Mouse (Mus musculus) adrenal gland, postnatal 25 days (tissue): ENCODE results near the gene P4ha2. TPM values are rescaled to one million over a fixed set of nuclear protein-coding genes. Genes with fewer than 3 reads are reported as not detected.

Source experiments
- DNase-seq: peaks from one replicate; pipeline ENCODE4 v3.0.0; 2021; ENCODE audit warnings: mixed read lengths
- long read RNA-seq: library from polyadenylated mRNA; stranded (forward); transcript quantifications from one replicate; pipeline ENCODE4 v2.0.0, GENCODE M21; 2021
- total RNA-seq: library from RNA; stranded (reverse); gene quantifications from 2 replicates; pipeline ENCODE4 v1.2.3, GENCODE M21; 2021

P4ha2 gene
- 30.0 and 36.7 TPM in 2 replicates for total RNA-seq
- long read RNA-seq, transcript P4ha2-202 (16 exons, 2,263 nt): major isoform, 29 of 58 reads
- long read RNA-seq, transcript P4ha2-201 (16 exons, 2,230 nt): minor isoform, 20 of 58 reads
- long read RNA-seq, partial matches to known transcripts: 5 of 58 reads
- long read RNA-seq, other reads (novel, unspliced or antisense): 4 of 58 reads

DNA sequence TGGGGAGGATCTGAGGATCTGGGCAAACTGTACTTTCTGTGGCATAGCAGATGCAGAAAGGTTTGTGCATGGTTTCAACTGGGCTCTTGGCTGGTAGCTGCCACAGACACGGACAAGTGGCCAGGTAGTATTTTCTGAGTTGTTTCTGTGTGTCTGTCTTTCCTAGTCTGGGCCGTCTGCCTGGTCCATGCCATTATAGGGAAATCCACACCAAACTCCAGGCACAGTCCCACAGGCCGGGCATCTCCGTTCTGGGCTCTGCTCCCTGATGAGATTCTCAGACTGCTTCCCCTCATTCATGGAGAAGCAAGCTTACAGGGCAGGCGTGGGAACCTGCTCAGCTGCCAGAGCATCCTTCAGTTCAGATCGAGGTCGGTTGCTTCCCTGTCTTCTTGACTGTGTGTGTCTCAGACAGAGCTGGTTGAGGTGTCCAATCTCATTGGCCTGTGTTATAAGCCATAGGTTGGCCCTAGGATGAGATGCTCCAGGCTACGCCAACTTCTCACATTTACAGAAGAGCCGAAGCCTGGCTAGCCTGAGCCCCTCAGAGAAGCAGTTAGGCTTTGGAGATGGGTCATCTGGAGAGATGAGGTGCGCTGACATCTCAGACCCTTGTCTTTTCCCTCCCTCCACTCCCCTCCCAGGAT, at the start of gene P4ha2:
P4ha2 (plus strand) TSS at position 51 of the 647 bp plus-strand sequence.
- DNase-seq: no peak

DNA sequence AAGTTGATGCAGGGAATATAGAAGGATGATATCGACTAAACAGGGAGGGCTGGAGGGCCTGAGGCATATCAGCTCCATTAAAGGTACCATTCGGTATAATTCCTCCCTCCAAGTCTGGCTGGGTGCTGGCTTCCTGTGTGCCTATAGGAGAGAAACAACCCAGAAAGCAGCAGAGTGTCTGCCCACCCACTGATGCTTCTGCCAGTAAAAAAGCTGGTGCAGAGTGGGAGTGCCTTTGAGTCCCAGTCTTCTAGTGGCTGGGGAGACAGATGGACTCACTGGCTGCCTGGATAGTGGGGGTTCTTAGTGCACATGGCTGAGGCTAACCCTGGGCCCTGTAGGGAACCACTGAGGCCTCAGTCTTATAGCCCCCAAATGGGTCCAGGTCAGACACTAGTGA, 49.7 kb upstream of the P4ha2 start:
- no peak for DNase-seq

DNA sequence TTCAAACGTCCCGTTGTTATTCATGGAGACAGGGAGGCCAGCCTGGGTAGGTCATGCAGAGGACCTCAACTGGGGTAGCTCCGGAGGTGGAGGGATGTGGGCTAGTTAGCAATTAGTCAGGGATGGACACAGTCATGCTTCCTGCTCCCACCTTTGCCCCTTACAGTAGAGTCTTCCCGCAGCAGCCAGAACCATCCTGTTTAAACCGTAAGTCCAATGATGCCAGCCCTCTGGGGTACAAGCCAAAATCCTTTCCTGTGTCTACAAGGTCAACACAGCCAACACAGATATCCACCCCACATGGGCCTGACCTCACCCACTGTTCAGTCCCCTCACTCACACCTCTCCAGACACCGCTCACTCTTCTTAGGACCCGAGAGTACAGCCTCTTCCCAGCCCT, 48.7 kb upstream of the P4ha2 start:
- no peak for DNase-seq

DNA sequence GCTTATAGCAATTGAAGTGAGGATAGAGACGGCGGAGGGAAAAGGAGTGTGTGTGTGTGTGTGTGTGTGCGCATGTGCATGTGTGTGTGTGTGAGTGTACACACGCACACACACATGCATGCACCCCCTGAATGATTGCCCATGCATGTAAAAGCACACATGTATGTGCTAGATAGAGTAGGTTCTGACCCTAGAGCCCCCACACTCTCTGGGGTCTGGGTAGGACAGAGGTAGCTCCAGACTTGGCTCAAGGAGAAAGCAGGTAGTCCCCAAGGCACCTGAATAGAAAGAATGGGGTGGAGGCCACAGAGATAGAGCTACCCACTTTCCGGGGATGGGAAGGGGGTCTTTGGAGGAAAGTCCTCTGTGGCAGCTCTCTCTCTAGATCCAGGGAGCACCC, 47.8 kb upstream of the P4ha2 start:
- DNase-seq: no peak

DNA sequence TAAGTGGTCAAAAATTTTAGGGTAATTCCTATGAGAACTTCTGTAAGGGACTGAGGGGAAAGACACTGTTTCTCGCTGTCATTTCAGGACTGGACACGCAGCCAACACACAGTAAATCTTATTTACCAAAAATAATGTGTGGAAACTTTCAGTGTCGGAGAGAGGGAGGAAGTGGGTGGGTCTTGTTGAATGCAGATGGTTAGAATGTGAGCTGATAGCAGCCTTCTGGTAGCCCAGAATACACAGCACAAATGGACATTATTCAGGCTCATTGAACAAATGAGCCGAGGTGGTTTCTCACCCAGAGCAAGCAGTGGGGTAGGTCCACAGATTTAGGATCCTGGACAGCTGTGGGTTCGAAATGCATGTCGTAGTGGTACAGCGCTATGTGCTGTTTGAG, 46.8 kb upstream of the P4ha2 start:
- DNase-seq: no peak

DNA sequence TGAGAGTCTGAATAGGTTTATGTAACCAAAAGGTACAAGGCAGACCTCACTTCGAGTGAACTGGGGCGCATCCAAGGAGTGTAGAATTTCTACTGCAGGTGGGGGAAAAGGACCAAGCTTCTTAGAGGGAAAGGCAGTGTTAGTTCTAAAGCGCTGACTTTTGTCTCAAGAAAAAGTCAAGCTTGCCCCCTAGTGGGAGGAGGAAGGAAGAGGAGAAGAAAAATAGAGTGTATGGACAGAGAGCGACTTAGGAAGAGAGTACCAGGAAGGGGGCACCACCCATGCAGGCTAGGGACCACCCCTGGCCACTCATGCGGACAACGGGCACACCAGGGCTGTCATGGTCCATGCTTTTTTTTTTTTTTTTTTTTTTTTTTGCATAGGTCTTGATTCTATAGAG, 45.6 kb upstream of the P4ha2 start:
- DNase-seq: no peak

DNA sequence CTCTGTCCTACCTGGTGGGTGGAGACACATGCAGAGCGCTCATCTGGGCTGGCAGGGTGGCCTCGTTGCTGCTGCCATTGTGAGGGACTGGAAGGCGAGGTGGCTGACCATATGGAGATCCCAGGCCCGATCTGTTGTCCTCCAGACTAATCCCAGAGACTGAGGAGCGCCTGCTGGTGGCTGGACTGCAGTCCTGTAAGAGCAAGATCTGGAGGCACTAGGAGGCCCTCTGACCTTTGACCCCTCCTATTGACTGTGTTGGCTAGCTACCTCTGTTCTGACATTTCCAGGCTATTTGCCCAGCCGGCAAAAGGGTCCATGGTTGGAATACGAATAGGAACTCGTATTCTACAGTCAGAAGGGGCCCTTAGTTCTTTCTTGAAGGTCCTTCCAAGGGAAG, 43.8 kb upstream of the P4ha2 start:
- DNase-seq: no peak

DNA sequence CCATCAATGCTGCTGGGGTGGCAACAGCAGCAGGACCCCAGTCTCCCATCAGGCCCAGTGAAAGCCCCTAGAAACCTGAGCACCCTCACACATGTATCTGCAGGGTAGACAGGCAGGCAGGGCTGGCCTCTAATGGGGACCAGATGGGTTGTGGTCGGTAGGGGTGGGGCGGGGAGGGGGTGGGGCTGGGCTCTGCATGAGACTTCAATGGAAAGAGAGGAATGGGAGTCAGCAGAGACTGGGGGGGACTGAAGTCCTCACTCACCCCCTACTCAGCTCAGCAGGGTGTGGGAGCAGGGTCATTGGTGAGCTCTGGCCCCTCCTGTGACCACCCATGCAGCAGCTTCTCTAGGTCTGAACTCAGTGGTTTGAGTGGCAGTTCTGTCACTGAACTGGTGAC, 42.5 kb upstream of the P4ha2 start:
- no peak for DNase-seq

DNA sequence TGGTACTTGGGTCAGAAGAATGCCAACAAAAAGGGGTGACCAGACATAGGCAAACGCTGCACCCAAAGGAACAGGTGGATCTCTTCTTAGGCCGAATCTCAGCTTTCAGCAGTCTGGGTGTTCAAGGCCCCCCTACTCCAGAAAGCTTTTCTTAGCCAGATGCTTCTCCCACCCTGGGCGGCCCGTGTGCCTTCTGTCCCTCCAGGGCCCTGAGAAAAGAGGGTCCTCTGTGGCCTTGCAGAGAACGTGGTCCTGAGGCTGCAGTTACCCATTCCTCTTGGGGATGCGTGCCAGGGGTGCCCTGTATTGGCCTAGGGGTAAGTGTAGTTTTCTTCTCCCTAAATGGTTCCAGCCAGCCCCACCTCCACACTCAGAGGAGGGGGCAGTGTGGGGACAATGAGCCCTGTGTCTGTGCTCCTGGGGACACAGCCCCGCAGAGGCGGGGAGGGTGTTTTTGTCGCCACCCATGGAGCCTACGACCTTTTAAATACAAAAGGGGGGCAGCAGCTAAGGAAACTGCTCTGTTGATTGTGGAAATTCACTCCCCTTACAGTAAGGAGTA, 41.8 kb upstream of the P4ha2 start:
- DNase-seq: no peak

DNA sequence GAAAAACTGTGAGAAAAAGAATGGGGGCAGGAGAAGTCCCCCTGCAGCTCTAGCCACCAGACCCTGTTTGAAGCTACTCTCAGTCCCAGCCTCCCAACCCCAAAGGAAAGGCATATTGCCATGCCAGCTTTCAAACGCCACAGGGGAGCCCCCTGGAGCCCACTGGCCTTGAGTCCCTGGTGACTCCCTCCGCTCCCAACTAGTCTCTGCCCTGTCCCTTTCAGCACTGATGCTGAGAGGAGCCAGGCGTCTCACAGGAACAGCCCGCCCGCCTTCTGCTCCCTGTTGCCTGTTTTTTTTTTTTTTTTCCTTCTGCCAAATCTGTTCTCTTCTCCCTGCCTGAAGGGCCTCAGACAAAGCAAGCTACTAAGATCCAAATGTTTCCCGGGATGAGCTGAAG, 41.3 kb upstream of the P4ha2 start:
- no peak for DNase-seq

DNA sequence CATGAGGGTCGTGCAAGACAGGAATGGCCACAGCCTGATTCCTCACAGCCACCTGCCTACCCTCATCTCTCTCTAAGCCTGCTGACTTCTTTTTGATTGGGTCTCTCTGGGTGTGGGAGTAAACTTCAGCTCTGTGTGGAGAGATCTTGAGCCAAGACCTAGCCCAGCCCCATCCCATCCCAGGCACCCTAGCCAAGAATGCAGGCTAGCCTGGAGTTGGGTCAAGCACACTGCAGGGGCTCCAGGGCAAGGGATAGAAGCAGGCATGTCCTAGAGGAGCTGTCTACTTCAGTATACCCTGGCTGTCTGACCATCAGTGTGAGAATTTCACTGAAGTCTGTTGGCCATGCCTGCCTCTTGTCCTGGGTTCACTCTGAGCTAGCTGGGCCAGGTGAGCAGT, 40.4 kb upstream of the P4ha2 start:
- no peak for DNase-seq

DNA sequence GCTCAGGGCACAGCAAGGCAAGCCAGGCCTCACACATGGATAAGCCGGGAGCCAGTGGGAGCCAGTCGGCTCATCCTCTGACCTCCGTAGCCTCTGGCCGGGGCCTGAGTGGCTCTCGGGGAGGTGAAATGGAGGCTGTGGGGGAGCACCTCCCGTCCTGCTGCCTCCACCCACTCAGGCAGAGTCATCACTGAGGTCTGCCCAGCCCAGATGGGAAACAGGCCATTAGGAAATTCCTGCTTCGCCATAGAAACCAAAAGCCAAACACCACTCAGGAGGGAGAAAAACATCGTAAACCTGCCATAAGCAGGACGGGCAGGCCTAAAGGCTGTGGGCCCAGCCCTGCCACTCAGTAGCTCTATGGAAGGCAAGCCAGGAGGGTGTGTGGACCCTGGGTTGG, 39.6 kb upstream of the P4ha2 start:
- DNase-seq: no peak

DNA sequence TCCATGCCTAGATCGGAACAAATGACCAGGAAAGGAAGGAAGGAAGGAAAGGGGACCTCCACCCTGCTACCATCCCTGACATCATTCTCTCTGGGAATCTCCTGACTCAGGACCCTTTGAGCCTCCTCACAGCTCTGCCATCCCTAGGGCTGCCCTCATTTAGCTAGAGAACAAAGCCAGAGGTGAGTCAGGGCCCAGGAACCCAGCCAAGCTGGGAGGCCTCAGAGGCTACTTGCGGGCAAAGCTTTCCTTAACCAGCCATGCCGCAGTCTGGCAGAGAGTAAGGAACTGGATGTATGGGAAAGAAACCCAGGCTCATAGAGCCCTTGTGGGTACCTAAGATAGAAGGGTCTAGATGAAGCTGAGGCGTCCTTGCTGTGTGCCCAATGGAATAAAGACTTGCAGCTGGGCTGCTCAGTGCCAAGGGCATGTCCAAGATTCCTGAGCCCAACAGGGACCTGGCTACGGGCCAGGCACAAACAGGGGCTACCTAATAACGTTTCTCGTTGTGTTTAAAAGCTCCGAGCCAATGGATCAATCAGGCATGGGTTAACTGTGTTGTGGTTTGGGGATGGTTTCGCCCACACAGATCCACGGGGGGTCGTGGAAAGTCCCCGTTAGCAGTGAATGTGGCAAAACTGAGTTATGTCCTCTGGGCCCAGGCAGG, 37.7 kb upstream of the P4ha2 start:
- peak; percentile 90 for DNase-seq

DNA sequence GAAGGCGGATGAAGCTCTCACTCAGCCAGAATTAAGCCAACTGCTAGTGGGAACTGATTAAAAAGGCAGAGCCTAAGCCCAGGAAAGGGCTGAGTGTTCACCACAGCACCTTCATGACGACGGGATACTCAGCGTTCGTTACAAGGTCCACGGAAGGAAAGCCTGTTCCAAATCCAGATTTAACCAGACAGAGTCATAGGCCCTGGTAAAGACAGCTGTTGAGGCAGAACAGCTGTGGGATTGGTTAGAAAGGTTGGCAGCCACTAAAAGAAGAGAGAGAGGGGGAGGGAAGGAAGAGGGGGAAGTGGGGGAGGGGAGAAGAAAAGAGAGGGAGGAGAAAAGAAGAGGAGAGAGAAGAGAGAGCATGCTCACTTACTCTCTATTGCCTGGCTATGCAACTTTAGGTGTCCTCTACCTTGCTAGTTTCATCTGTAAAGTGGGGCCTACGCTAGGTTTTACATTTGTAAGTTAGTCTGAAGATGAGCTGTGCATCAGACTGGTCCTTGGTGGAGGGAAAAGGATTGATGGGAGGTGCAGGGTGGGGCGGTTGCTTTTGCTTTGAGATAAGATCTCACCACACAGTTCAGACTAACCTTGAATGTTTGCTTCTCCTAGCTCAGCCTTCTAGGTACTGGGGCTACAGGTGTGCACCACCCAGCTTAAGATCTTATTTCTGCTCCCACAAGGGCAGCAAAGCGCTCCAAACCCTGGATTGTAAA, 37.0 kb upstream of the P4ha2 start:
- DNase-seq: no peak

DNA sequence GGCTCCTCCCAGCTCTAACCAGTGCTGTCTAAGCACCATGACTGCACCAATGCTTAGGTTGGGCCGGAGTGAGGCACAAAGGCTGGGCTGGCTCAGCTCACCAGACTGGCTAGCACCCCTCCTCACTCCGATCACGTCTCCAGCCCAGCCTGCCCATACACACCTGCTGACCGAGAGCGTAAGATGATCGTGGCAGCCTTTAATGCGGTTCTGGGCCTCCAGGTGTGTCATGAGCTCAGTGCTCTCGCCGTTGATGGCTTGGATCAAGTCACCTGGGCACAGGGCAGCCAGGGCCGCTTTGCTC, 36.5 kb upstream of the P4ha2 start:
- no peak for DNase-seq

DNA sequence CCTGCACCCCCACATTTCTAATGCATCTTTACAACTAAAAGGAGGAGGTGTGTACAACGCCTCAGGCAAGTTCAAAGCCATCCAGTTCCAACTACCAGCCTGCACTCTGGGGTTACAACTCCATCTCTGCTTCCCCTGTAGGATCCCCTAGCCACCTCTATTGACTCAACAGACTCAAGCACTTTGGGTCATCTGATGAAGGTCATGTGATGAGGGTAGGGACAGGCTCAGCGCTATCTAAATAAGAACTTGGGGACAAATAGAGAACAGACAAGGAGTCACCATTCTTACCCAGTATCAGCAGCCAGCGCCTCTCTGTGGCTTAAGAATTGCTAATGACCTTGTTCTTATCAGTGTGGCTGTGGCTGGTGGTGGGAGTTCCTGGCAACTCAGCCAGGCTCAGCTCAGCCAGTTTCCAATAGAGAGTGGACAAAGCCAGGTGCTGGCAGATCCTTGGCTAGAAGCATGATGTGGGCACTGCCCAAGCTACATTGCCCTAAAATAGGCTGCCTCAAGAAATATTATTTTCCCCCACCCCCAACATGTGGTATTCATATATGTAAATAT, 35.4 kb upstream of the P4ha2 start:
- no peak for DNase-seq

DNA sequence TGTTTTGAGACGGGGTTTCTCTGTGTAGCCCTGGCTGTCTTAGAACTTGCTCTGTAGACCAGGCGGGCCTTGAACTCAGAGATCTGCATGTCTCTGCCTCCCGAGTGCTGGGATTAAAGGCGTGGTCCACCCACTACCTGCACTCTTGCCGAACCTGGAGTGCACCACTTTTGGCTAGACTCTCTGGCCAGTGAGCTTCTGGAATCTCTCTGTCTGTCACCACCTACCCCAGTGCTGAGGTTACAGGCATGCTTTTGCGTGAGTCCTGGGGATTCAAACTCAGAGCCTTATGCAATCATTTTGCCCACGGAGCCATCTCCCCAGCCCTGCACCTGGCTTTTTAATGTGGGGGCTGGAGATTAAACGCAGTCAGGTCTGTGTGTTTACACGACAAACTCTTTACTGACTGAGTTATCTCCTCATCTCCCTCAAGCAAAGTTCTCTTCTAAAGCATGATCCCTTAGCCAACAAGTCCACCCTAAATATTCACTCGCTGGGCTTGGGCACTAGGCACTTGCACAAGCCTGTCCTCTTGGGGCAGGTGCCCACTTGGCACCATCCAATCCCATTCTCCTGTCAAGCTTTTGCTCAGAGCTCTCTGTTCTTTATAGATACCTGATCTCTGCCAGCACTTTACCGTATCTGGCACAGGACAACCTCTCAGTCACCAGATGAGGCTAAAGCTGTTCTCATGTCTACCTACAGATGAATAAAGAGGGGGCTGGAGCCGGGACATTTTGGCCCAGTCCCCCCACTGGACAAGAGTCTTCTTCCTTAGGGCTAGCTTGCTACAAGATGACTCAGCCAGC, 34.6 kb upstream of the P4ha2 start:
- no peak for DNase-seq

DNA sequence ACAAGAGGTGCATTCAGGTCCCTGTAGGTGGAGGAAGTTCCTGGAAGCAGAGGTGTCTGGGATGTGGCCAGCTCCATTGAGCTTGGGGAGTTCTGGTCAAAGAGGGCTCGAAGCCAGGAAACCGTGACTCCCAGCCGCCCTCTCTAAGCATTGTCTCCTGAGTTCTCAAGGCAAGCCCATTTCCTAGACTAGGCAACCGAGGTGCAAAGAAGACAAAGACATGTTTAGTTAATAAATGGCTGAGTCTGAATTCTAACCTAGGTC, 34.0 kb upstream of the P4ha2 start:
- DNase-seq: no peak

DNA sequence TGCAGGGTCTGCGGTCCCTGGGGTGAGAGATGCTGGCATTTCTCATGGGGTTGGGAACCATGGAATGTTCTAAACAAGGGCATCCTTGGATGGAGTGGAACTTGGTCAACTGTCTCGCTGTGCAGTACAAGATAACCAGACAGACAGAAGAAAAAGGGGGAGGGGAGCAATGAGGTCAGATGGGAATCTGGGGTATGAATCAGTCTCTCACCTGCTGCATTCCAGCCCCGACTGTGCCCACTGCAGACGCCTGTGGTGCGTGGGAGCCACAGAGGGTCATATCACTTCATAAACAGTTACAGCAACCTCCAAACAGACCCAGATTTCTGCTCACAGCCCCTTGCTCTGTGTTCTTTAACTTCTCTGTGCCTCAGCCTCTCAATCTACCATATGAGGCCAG, 33.5 kb upstream of the P4ha2 start:
- DNase-seq: no peak

DNA sequence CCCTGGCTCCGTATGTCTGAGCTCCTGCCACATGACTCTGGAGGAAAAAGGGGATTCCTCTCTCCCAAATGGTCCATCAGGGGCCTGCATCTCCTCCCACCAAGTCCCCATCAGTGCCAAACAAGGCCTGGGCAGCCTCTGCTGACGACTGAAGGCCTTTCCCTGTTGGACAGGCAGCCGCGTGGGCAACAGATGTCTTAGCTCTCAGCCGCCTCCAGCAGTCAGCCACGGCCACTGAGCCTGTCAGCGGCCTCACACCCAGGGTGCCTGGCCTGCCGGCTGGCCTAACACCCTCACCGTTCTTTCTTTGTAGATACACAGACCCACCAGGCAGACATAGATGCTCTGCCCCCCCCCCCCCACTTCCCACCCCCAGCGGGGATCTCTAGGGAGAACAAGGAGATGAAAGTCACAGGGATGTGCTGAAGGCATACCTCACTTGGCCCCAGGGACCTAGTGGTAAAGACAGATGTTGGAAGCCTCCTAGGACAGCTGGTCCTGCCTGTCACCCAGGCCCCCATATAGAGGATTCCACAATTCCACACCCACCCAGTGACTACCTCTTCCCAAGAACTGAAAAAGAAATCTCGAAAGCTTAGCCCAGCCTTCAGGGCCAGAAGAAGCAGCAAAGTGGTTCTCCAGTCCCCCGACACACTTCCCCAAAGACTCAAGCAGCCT, 32.4 kb upstream of the P4ha2 start:
- DNase-seq: no peak

DNA sequence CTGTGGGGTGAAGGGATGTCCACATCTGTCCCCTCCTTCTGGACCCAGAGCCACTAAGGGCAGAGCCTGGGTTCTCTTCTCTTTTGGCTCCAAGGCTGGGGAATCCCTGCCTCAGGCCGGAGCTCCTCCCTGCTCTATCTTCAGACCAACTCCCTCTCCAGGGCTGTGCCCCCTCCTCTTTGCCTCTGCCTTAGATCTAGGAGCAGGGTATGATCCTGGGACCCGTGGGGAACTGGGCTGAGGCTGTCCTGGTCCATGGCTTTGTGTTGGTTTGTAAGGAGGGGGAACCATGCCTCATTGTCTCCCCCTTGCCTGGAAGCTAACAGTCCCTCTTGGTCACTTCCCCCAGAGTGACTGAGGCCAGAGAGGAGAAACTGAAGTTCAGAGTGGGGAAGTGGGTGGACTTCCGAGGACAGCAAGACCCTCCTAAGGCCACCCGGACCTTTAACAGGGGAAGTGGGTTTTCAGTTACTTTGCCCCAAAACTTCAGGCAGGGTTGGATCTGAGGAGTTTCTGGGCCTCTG, 31.8 kb upstream of the P4ha2 start:
- no peak for DNase-seq
